Mouse (Mus musculus) CD8-positive naive resting alpha-beta T cell, adult 2 months (primary cell): ENCODE measurements around the gene Arid1b.

Source experiments
- DNase-seq, 2 experiments: peaks; one replicate each; pipeline ENCODE4 v3.0.0; 2022; ENCODE audit warnings: low read depth in 2 of 2, low spot score in 2 of 2

Arid1b gene

GRCm38 (mm10) chr17:5305783-5306477, 311.8 kb downstream of the Arid1b start:
- DNase-seq: no peak

DNA sequence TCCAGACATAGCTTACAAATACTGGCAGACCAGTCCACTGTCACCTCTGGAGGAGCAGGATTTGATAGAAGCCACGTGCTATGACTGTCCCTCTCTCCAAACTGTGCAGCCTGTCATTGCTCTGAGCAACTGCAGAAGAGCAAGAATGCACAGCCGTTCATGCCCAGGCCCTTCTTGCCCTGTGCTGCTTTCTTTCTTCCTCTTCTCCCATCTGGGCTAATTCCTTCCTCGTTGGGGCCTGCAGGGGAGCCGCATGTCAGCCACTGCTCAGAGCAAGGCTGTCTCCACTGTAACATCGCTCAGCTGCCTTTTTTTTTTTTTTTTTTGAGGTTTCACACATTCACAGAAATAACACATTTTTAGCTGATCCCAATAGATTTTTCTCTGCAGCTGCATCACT, 315.8 kb downstream of the Arid1b start:
- DNase-seq: no peak

GRCm38 (mm10) chr17:5310425-5310888, 316.3 kb downstream of the Arid1b start:
- DNase-seq: no peak

GRCm38 (mm10) chr17:5311062-5311461, 316.9 kb downstream of the Arid1b start:
- DNase-seq: no peak

GRCm38 (mm10) chr17:5312307-5312706, 318.2 kb downstream of the Arid1b start:
- no peak for DNase-seq

- DNase-seq: no peak
Measured at GRCm38 (mm10) chr17:5314735-5315134, 320.6 kb downstream of the Arid1b start.

DNA sequence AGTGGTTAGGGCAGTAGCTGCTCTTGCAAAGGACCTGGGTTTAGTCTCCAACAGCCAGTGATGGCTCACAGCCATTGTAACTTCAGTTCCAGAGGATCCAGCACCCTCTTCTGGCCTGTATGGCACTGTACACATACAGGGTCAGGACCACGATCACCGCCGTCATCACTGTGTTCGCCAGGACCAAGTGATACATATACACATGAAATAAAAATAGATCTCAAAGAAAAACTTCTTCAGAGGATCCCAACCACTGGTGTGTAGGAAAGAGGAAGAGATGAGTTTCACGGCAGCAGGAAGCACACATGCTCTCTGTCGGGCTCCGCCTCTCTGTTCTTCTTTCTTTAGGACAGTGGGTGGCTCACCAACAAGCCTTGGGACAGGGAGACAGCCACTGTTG, 322.4 kb downstream of the Arid1b start:
- no peak for DNase-seq

GRCm38 (mm10) chr17:5321589-5322225, 327.6 kb downstream of the Arid1b start:
- no peak for DNase-seq

DNA sequence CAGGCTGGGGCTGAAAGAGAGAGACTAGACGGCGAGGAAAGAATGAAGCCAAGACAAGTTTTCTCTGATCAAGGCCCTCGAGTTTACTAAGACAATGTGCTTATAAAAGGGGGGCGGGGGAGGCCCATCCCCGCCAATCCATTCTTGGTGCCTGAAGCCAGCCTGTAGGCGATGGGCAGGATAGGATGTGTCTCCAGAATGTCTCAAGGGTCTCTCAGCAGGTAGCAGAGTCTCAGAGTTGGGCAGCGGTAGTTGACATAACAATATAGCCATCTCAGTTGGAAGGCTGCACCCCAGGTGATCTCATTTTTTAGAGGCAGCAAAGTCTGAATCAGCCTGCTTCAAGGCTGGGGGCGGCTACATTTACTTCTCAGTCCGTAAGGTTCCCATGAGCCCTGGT, 328.5 kb downstream of the Arid1b start:
- no peak for DNase-seq

GRCm38 (mm10) chr17:5323746-5324145, 329.6 kb downstream of the Arid1b start:
- DNase-seq: no peak

DNA sequence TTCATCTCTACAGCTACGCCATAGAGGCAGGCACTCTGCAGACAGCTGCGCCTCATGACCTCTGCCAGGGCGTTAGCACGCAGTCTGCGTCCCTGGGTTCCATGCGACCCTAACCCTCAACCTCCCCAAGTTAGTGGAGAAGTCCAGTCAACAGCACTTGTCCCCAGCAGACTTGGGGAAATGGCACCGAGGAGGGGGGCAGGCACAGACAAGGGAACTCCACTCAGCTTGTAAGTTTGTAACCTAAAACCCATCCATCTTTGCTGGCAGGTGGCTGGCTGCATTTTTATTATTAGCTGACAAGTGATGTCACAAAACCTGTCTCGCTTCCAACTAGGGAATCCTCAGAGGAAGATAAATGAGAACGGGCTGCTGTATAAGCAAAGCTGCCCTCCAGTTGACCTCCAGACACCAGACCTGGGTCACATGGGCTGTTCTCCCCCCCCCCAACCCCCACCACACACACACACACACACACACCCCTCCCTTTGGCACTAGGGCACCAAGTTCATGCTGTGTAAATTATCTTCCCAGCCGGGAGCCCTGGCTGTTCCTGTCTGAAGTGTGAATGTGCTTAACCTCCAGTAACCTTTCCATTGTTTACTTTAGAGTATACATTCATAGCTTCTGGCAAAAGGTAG, 330.2 kb downstream of the Arid1b start:
- DNase-seq: no peak

DNA sequence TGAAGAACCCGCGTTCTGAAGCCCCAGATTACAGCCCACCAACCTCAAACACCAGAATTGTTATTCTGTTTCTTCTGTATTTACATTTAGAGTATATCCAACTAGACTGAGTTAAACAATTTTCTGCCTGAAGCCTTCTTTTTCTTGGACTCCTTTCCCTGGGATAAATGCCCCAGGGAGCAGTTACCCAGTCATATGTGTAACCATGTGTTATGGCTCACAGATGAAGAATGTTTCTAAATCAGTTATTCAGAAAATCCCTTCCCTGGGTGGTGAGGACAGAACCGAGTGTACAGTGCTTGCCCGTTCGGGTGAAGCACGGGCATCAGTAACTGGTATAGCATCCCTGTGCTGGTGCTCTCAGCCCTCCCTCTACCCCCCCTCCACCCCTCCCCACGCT, 332.6 kb downstream of the Arid1b start:
- DNase-seq: no peak

DNA sequence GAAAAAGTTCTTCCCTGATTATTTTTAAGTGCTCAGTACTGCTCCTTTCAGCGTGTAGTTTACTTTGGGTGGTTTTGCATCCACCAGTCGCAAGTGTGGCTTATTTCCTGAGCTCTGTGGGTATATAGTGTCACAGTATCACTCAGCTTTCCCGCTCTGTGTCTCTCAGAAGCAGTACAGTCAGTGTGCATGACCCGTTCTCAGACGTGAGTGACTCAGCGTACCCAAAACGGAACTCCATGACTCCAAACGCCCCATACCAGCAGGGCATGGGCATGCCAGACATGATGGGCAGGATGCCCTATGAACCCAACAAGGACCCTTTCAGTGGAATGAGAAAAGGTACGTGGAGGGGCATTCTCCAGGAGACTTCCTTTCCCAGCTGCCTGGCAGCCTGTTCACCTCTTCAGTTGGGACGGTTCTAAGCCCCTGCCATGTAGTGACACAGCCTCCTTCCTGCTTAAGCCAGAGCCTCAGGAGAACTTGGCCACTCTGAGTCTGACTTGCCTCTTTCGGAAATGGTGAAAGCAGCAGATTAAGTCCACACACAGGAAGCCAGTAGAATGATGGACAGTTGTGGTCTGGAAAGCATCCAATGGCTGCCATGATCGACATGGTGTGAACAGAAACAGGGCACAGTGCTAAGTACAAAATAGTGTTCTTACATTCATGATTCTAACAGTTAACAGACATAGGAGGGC, 333.5 kb downstream of the Arid1b start:
- DNase-seq: no peak

DNA sequence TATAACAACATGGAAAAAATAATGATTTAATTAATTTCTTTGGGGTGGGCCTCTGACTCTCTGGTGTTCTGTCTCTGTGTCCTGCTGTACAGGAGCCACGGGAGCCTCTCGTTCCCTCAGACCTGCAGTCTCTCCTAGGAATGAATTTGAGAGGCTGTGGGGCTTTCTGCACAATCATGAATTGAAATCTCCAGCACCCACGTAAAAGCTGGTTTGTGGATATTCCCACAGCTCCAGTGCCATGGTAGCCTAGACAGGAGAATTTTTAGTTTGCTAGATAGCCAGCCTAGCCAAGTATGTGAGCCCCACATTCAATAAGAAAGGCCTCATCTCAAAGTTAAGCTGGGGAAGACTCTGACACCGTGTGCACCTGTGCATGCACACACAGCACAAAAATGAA, 335.3 kb downstream of the Arid1b start:
- DNase-seq: no peak

- DNase-seq: no peak
Measured at GRCm38 (mm10) chr17:5330063-5330462, 335.9 kb downstream of the Arid1b start.

- no peak for DNase-seq
Measured at GRCm38 (mm10) chr17:5330644-5331043, 336.5 kb downstream of the Arid1b start.

GRCm38 (mm10) chr17:5331387-5331786, 337.3 kb downstream of the Arid1b start:
- DNase-seq: no peak

DNA sequence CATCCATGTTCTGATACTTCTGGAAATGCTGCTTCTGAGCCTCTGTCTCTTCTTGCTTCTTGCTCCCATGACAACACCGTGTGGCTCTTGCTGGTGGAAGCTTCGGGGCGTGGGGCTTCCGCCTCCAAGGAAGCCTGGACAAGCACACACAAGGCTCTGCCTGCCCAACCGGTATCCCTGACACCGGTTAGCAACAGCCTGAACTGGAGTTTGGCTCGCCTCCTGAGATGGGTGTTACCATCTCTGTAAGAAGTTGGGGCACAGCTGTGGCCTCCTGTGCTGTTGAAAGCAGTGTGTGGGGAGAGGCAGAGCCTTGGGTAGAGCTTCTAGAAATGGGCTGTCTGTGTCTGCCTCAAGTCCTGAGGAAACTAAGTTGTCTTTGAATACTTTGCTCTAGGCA, 340.4 kb downstream of the Arid1b start:
- DNase-seq: no peak

GRCm38 (mm10) chr17:5344426-5344825, 350.3 kb downstream of the Arid1b start:
- no peak for DNase-seq

DNA sequence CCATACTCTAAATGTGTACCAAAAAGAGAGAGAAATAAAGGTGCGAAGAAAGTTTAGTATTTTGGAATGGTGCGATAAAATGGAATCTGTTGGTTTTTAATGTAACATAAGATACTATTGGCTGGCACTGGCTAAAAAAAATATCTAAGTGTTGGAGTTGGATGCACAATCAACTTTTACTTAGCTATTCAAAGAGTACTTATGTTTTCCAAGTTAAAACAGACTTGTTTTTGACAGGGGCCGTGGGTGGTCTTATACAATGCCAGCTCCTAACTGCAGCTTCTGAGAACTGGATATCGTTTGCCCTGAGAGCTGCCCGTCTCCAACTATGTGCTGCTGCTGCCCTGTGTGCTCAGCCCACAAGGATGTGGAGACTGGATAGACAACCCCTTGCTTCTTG, 351.7 kb downstream of the Arid1b start:
- DNase-seq: no peak

GRCm38 (mm10) chr17:5352901-5353300, 358.8 kb downstream of the Arid1b start:
- DNase-seq: no peak

GRCm38 (mm10) chr17:5360759-5361158, 366.6 kb downstream of the Arid1b start:
- DNase-seq: no peak
